Mouse (Mus musculus): ENCODE measurements at regions not wholly inside any gene's neighbourhood (a gene's known extent, or its start where the extent isn't known, plus 50 kb on each side); places are given as distances from the start of the nearest gene placed in this dataset.
"Not testable (repeated sequence)": the region's sequence is repeated elsewhere in the genome, so short reads cannot be mapped to it uniquely, and the experiment has no call there.

DNA sequence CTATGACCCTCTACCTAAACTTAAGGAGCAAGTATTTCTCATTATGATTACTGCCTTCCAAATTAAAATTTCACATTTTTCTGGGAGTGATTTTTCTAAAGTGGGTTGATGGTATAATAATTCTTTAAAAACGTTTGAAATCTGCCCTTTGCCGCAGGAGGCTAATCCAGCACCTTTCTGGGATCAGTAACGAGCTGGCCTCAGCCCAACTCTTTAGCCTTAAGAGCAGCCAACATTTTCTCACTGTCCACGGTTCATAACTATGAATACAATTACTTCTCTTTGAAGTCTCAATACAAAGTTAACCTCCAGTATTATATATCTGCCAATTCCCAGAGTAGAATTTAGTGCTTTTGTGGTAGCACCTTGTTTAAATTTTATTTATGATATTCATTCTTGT lies 1123.6 kb downstream of the Hace1 start:
- no peak for ATAC-seq (ENCODE audit: low FRiP score, low read depth)

DNA sequence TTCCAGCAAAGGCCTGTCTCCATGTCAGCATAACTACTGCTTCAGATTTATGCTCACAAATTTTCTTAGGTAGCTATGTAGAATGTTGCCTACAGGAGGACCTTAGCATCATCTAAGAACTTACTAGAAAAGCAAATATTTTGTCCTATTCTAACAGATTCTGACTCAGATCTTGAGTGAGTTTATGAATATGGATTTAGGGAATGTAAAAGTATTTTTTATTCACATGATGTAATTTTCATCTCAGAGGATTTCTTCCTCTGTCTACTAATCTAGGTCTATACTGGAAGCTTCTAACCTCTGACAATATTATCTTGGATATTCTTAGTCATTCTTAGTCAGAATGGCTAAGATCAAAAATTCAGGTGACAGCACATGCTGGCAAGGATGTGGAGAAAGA lies 1130.4 kb downstream of the Hace1 start:
- not testable (repeated sequence) for H3K4me3 ChIP-seq (replicated peaks; ENCODE audit: low read length); H3K4me1 ChIP-seq (ENCODE audit: control insufficient read depth, insufficient read depth, low read length); H3K36me3 ChIP-seq (ENCODE audit: control insufficient read depth, insufficient read depth, low read length); H3K27ac ChIP-seq (replicated peaks; ENCODE audit: low read depth, low read length); H3K9me3 ChIP-seq (ENCODE audit: control insufficient read depth, low read length); H3K4me2 ChIP-seq (replicated peaks; ENCODE audit: low read depth, low read length, severe bottlenecking); ATAC-seq (ENCODE audit: low FRiP score, low read depth); DNase-seq (ENCODE audit: low spot score); H3K9ac ChIP-seq (ENCODE audit: low read depth, low read length, severe bottlenecking); H3K27me3 ChIP-seq (ENCODE audit: control insufficient read depth, insufficient read depth, low read length)

More for the DNA sequence above, 1123.6 kb downstream of the Hace1 start:
- 27% methylated on average over 4 of the region's 4 CpGs for WGBS
- Histone ChIP-seq H3K4me2 (replicated peaks; ENCODE audit: low read depth, low read length, severe bottlenecking) (no peak overlapping the region), H3K9me3 (ENCODE audit: control insufficient read depth, low read length) (no peaks in the 10 kb centered on the region), H3K9ac (ENCODE audit: low read depth, low read length, severe bottlenecking) (no peak overlapping the region), H3K27me3 (ENCODE audit: control insufficient read depth, insufficient read depth, low read length) (no peaks in the 10 kb centered on the region), H3K4me3 (replicated peaks; ENCODE audit: low read length) (no peak overlapping the region), H3K27ac (replicated peaks; ENCODE audit: low read depth, low read length) (no peak overlapping the region), H3K36me3 (ENCODE audit: control insufficient read depth, insufficient read depth, low read length) (no peaks in the 10 kb centered on the region), H3K4me1 (ENCODE audit: control insufficient read depth, insufficient read depth, low read length) (no peaks in the 10 kb centered on the region)
- no peak for DNase-seq (ENCODE audit: low spot score)
- TF ChIP-seq POLR2A (IDR thresholded peaks at IDR 0.05; ENCODE audit: borderline replicate concordance, extremely low read depth, insufficient read depth, insufficient read length) = no peak

DNA sequence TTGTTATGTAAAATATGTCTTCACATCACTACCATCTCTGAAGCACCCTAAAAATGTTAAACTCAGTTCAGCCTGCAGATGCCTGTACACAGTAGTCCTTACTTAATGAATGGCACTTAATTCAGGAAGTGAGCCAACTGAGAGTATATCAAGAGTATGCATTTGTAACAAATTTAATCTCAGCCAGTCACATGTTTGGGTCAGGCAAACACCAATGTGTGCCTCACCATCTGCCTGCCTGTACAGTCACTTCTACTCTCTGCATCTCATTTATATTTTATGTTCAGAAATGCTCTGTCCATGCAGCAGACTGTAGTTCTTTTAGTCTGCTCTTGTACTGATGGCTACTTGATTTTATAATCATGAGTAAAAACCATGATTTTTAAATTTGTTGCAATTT lies 1135.1 kb downstream of the Hace1 start:
- no peak for TF ChIP-seq POLR2A (IDR thresholded peaks at IDR 0.05; ENCODE audit: borderline replicate concordance, extremely low read depth, insufficient read depth, insufficient read length)
- Histone ChIP-seq H3K27me3 (ENCODE audit: control insufficient read depth, insufficient read depth, low read length) (no peaks in the 10 kb centered on the region), H3K36me3 (ENCODE audit: control insufficient read depth, insufficient read depth, low read length) (no peaks in the 10 kb centered on the region), H3K9ac (ENCODE audit: low read depth, low read length, severe bottlenecking) (no peak overlapping the region), H3K27ac (replicated peaks; ENCODE audit: low read depth, low read length) (no peak overlapping the region), H3K4me2 (replicated peaks; ENCODE audit: low read depth, low read length, severe bottlenecking) (no peak overlapping the region), H3K4me1 (ENCODE audit: control insufficient read depth, insufficient read depth, low read length) (no peaks in the 10 kb centered on the region), H3K4me3 (replicated peaks; ENCODE audit: low read length) (no peak overlapping the region), H3K9me3 (ENCODE audit: control insufficient read depth, low read length) (no peaks in the 10 kb centered on the region)
- ATAC-seq (ENCODE audit: low FRiP score, low read depth) (no peak), DNase-seq (ENCODE audit: low spot score) (no peak)

DNA sequence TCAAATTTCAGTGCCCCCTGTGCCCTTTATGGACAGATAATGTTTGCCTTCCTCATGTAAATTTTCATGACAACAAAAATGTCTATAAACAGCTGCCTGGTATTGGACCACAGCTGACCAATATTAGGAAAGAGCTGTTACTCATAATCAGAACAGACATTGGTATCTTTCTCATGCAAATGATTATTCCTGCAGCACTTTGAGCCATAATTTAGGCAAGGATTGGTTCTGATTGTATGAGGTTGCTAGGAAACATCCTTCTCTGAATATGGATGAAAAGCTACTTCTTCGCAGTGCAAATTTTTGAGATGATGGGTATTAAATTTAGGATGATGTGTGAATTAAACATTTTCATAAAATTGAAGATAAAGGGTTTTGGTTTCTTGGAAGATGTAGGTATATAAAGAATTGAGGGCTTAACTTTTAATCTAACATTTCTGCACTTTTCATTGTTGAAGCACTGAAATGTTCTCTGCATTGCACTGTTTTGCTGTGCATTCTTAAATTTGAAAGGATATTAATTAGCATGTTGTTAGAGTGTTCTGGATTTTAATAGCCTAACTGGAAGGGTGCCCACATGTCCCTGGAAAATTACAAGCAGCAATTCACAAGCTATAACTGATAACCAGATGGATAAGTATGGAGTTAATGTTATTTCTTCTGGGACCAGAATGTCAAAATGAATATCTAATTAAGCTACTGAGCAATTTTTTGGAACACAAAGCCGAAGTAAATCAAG lies 1140.9 kb downstream of the Hace1 start:
- Histone ChIP-seq H3K27ac (replicated peaks; ENCODE audit: low read depth, low read length) (no peak overlapping the region), H3K36me3 (ENCODE audit: control insufficient read depth, insufficient read depth, low read length) (no peaks in the 10 kb centered on the region), H3K4me3 (replicated peaks; ENCODE audit: low read length) (no peak overlapping the region), H3K9me3 (ENCODE audit: control insufficient read depth, low read length) (no peaks in the 10 kb centered on the region), H3K27me3 (ENCODE audit: control insufficient read depth, insufficient read depth, low read length) (no peaks in the 10 kb centered on the region), H3K4me1 (ENCODE audit: control insufficient read depth, insufficient read depth, low read length) (no peaks in the 10 kb centered on the region), H3K9ac (ENCODE audit: low read depth, low read length, severe bottlenecking) (no peak overlapping the region), H3K4me2 (replicated peaks; ENCODE audit: low read depth, low read length, severe bottlenecking) (no peak overlapping the region)
- 67% methylated on average over 2 of the region's 2 CpGs for WGBS
- DNase-seq (ENCODE audit: low spot score) = no peak
- no peak for ATAC-seq (ENCODE audit: low FRiP score, low read depth)
- TF ChIP-seq POLR2A (IDR thresholded peaks at IDR 0.05; ENCODE audit: borderline replicate concordance, extremely low read depth, insufficient read depth, insufficient read length) = no peak

DNA sequence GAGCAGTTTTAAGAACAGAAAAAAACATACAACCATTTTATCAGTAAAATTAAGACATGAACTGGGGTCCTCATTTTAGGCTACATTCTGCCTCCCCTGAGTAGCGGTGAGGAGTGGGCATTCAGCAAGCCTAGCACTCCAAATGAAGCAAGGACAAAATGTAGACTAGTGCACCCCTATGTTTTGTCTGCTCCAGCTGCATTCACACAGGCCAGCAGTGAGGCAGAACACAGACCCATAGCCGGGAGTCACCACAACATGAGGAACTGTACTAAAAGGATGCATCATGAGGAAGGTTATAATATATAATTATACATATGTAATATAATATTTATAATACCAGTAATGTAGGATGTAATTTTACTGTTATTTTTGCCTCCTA lies 1141.5 kb downstream of the Hace1 start:
- 67% methylated on average over 2 of the region's 2 CpGs for WGBS
- ATAC-seq (ENCODE audit: low FRiP score, low read depth) (no peak), DNase-seq (ENCODE audit: low spot score) (no peak)
- Histone ChIP-seq H3K27ac (replicated peaks; ENCODE audit: low read depth, low read length) (no peak overlapping the region), H3K27me3 (ENCODE audit: control insufficient read depth, insufficient read depth, low read length) (no peaks in the 10 kb centered on the region), H3K4me1 (ENCODE audit: control insufficient read depth, insufficient read depth, low read length) (no peaks in the 10 kb centered on the region), H3K4me3 (replicated peaks; ENCODE audit: low read length) (no peak overlapping the region), H3K9ac (ENCODE audit: low read depth, low read length, severe bottlenecking) (no peak overlapping the region), H3K36me3 (ENCODE audit: control insufficient read depth, insufficient read depth, low read length) (no peaks in the 10 kb centered on the region), H3K4me2 (replicated peaks; ENCODE audit: low read depth, low read length, severe bottlenecking) (no peak overlapping the region), H3K9me3 (ENCODE audit: control insufficient read depth, low read length) (no peaks in the 10 kb centered on the region)
- no peak for TF ChIP-seq POLR2A (IDR thresholded peaks at IDR 0.05; ENCODE audit: borderline replicate concordance, extremely low read depth, insufficient read depth, insufficient read length)

DNA sequence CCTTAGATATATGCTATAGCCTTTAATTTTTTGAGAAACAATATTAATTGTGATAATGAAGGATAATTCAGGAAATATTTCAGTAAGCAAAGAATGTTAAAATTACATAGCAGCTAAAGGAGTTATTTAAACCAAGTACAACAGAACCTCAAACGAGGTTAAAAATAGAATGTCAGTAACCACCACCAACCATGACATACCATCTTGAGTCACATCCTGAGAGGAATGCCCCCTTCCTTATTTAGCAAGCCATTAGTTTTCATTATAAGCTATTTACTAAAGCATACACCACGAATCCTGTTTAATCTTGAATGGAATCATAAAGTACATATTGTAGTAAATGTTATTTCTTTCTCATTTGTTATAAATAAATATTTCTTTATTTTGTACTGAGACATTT lies 1146.0 kb downstream of the Hace1 start:
- no peaks in the 10 kb centered on the region for H3K9me3 ChIP-seq (ENCODE audit: control insufficient read depth, low read length)
- no peak overlapping the region for H3K4me2 ChIP-seq (replicated peaks; ENCODE audit: low read depth, low read length, severe bottlenecking)
- H3K4me3 ChIP-seq (replicated peaks; ENCODE audit: low read length) = no peak overlapping the region
- no peak for DNase-seq (ENCODE audit: low spot score)
- H3K27me3 ChIP-seq (ENCODE audit: control insufficient read depth, insufficient read depth, low read length) = no peaks in the 10 kb centered on the region
- no peak for TF ChIP-seq POLR2A (IDR thresholded peaks at IDR 0.05; ENCODE audit: borderline replicate concordance, extremely low read depth, insufficient read depth, insufficient read length)
- H3K27ac ChIP-seq (replicated peaks; ENCODE audit: low read depth, low read length) = no peak overlapping the region
- H3K9ac ChIP-seq (ENCODE audit: low read depth, low read length, severe bottlenecking) = no peak overlapping the region
- H3K36me3 ChIP-seq (ENCODE audit: control insufficient read depth, insufficient read depth, low read length) = no peaks in the 10 kb centered on the region
- H3K4me1 ChIP-seq (ENCODE audit: control insufficient read depth, insufficient read depth, low read length) = no peaks in the 10 kb centered on the region
- no peak for ATAC-seq (ENCODE audit: low FRiP score, low read depth)
- 72% methylated on average over 2 of the region's 2 CpGs for WGBS
